Mouse (Mus musculus) v-Abl transformed pro-B cells (cell line): ENCODE data around the gene Daam2.

ENCODE experiments used
- in situ Hi-C, 2 experiments: fragments of 400-800 bp; cut with MboI; formaldehyde crosslinking; loops; one replicate each; pipeline ENCODE4 v1.15.1; 2025; ENCODE audit not compliant: unreplicated experiment in 2 of 2

Gene Daam2

DNA sequence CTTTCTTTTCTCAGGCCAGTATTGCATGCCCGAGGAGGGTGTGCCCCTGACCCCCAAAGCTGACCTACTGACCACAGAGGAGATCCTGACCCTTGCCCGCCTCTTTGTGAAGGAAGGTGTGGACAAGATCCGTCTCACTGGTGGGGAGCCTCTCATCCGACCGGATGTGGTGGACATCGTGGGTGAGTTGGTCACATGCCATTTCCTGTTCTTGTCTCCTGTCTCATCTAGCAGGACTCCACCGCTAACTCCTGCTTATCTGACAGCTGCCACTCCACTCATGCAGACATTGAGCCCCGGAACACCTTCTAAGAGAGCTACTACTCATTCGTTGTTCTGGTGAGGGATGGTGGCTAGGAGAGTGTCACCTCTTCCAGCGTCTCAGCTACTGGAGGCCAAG lies 129.1 kb downstream of the Daam2 start:
- in situ Hi-C loops, result no loop called here

DNA sequence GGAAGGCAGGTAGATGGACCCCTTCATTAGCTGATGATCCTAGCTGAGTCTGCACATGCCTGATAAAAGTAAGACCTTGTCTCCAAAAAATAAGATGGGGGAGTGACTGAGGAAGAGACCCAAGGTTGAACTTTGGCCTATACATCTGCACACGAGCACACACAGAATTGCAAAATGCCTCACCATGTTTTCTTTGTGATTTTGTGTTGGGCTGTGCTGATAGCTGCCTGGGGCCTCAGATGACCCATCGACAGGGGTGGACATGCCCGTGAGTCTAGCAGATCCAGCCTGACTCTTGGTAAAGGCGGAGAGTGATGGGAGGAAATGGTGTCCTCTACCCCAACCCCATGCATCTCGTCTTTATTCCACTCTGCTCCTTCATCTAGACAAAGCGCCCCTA lies 129.9 kb downstream of the Daam2 start:
- in situ Hi-C loops, result no loop called here

DNA sequence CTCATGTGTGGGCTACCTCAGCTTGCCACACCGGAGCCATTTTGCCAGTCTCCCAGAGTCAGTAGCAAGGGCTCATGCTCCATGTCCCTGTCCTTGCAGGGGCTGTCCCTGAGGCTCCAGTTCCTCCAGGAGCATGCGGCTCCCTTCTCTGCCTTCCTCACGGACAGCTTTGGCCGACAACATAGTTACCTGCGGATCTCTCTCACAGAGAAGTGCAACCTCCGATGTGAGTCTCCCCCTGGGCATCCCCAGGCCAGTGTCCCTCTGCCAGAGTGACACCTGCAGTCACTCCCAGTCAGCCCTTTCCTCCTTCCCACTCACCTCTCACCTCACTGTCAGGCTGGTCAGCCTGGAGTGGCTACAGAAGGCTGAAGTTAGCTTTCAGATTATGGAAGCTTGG lies 131.1 kb downstream of the Daam2 start:
- in situ Hi-C loops, result no loop called here

GRCm38 (mm10) chr17:49432071-49432711 lies 132.0 kb downstream of the Daam2 start:
- in situ Hi-C loops, result no loop called here

DNA sequence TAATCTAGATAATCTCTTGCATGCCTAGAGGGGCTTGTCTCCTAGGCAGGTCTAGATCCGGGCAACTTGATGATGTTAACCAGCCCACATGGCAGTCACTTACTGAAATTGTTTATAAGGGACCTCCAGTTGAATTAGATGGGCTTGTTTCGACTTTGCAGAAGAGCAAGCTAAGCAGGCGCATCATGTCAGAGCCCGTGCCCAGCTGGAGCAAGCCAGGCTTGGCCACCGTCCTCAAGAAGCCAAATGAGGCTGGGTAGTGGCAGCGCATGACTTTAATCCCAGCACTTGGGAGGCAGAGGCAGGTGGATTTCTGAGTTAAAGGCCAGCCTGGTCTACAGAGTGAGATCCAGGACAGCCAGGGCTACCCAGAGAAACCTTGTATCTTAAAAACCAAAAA lies 133.0 kb downstream of the Daam2 start:
- in situ Hi-C loops, result no loop called here

GRCm38 (mm10) chr17:49430136-49430535 lies 134.0 kb downstream of the Daam2 start:
- in situ Hi-C loops, result no loop called here

DNA sequence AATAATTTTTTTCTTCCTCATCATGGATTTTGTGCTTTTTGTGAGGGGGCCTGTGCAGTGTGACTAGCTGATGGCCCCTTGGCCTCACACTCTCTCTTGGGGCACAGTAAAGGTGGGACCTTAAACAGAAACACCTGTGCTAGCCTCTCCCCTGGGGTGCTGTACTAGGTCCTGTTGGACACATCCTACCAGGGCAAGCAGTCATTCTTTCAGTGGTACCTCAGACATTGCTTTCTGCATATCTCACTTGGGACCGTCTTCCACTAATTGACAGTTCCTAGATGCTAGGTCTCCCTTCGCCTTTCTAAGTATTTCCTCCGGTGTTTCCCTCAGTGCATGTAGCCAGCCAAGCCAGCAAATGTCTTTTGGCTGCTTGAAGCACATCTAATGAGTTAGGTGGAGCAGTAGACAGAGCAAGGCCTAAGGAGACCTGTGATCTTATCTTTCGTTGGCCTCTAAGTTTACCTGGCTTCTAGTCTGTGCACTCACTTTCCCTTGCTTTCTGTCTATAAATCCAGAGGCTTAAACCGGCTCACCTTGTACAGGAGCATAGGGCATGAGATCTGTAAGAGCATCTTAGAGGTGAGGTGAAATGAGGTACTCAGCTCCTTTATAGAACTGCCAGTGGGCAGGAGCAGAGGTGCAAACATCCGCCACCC lies 134.5 kb downstream of the Daam2 start:
- in situ Hi-C loops, result loop anchor here in 1 of 2 experiments (10.0 kb wide), 1 partner anchor 1315 kb away; no protein-coding TSS in a partner anchor

- in situ Hi-C loops, result loop anchor here in 1 of 2 experiments (10.0 kb wide), 1 partner anchor 1314 kb away; no protein-coding TSS in a partner anchor
Observed at GRCm38 (mm10) chr17:49428751-49429415, 135.3 kb downstream of the Daam2 start.

GRCm38 (mm10) chr17:49428239-49428688 lies 135.9 kb downstream of the Daam2 start, which contains the start of gene Mocs1:
TSS of gene Mocs1 (plus strand) at chr17:49428362.
- in situ Hi-C loops, result loop anchor here in 1 of 2 experiments (10.0 kb wide), 1 partner anchor 1313 kb away; no protein-coding TSS in a partner anchor

DNA sequence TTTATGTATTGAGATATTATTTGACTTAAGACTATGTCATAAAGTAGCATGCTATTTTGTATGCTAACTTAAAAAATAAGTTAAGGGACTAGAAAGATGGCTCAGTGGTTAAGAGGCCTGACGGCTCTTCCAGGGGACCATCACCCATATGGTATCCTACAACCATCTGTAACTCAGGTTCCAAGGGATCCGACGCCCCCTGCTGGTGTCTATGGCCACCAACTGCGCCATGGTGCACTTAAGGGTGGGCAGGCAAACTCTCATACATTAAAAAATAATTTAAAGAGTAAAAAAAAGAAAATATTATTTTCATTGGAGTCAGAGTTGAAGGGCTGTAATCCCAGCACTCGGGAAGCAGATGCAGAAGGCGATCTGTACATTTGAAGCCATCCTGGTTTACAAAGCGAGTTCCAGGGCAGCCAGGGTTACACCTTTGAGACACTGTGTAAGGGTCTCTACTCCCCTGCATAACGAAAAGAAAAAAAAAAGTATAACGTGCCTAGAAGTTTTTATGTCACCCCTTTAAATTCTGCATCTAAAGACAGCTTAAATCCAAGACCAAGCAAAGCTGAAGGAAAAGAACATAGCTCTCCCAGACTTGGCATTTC lies 136.4 kb downstream of the Daam2 start:
- in situ Hi-C loops, result loop anchor here in 1 of 2 experiments (10.0 kb wide), 1 partner anchor 1313 kb away; no protein-coding TSS in a partner anchor

DNA sequence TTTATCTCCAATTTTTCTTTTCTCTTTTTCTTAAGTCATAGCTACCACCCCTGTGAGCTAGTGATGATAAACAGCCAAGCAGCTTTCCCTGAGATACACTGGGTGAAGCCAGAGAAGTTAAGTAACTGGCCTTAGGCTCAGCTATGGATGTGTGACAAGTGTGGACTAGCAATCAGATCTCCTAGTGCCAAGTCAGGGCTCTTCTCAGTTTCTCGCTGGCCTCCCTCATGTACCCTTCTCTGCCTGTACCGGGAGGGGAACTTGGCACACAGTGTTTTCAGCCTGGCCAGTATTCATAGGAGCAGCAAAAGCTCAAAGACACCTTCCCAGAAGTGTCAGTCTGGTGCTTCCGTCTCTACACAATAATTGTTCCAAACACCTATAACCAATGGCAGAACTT lies 140.3 kb downstream of the Daam2 start:
- in situ Hi-C loops, result loop anchor here (10.0 to 25.0 kb wide), 6 partner anchors 763 to 1487 kb away; partner anchors contain the start of genes Rftn1 (in 2 of the 2) and Treml2 (in 1 of the 2)

DNA sequence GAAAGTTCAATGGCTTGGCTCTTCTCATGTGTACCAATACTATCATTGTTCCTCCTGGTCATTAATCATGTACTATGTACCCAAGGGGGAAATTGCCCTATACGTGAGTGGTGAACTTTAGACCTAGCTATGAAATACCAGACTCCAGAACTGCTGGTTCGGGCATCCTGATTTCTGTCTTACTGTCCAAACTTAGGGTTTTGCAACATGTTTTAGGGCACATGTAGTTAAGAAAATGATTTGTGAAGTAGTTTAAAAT lies 141.1 kb downstream of the Daam2 start:
- in situ Hi-C loops, result loop anchor here (10.0 to 25.0 kb wide), 6 partner anchors 764 to 1486 kb away; partner anchors contain the start of genes Rftn1 (in 2 of the 2) and Treml2 (in 1 of the 2)

GRCm38 (mm10) chr17:49422286-49423066 lies 141.7 kb downstream of the Daam2 start:
- in situ Hi-C loops, result loop anchor here (10.0 to 25.0 kb wide), 6 partner anchors 765 to 1485 kb away; partner anchors contain the start of genes Rftn1 (in 2 of the 2) and Treml2 (in 1 of the 2)

DNA sequence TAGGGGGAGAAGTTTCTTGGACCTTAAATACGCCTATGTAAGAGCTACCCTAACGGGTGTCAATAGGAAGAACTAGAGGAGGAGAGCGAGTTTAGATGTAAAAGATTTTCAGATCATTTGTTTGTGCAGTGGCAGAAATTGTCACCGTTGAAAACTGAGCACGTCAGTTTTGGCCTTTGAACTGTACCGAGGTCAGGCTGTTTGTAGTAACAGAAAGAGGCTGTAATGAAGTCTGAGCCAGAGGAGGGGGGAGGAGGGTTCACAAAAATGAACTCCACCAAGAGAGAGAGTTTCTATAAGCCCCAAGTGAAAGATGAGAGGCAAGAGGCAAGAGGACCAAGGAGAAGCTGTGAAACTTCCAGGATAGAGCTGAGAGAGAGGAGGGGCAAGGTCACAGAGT lies 144.3 kb downstream of the Daam2 start:
- in situ Hi-C loops, result loop anchor here (10.0 to 25.0 kb wide), 6 partner anchors 767 to 1483 kb away; partner anchors contain the start of genes Rftn1 (in 2 of the 2) and Treml2 (in 1 of the 2)

GRCm38 (mm10) chr17:49416228-49416627 lies 147.9 kb downstream of the Daam2 start:
- in situ Hi-C loops, result loop anchor here (25.0 kb wide), 5 partner anchors 771 to 1479 kb away; partner anchors contain the start of genes Rftn1 (in 2 of the 2) and Treml2 (in 1 of the 2)

DNA sequence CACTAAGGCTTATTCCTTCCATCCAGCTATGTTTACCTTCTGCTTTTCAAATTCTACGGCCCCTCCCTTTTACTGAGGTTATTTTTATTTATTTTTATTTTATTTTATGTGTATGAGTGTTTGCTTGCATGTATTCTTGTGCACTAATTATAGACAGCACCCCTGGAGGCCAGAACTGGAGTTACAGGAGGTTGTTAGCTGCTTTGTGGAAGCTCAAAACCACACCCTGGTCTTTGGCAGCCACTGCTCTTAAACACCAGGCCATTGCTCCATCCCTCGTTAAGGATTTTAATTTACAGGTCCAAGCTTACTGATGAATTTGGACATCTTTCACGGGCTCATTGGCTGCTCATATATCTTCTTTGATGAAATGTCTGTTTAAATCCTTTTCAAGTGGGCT lies 150.6 kb downstream of the Daam2 start:
- in situ Hi-C loops, result loop anchor here (25.0 kb wide), 5 partner anchors 774 to 1476 kb away; partner anchors contain the start of genes Rftn1 (in 2 of the 2) and Treml2 (in 1 of the 2)

DNA sequence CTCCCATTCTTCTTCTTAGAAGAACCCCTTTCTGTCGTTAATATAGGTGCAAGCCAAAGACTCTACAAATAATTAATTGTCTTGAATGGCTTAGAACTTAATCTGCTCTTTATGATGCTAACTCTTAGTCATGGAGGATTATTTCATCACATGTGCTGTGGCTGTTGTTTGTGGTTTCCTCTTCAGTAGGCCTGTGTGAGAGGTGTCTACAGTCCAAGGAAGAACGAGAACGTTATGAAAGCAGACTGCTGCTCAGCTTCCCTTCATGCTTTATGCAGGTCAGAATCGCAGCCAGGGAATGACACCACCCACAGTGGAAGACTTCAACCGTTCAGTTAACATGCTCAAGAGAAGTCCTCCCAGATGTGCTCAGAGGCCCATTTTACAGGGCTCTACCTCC lies 151.2 kb downstream of the Daam2 start:
- in situ Hi-C loops, result loop anchor here (25.0 kb wide), 5 partner anchors 774 to 1476 kb away; partner anchors contain the start of genes Rftn1 (in 2 of the 2) and Treml2 (in 1 of the 2)
